Mouse (Mus musculus) left cerebral cortex, adult 6 months (tissue): ENCODE data around the gene Pdzk1. TPM values are rescaled to one million over a fixed set of nuclear protein-coding genes. Genes with fewer than 3 reads are reported as not detected.

Source experiments
- long read RNA-seq, 2 experiments: library from polyadenylated mRNA; unstranded; transcript quantifications; one replicate each; pipeline ENCODE4 v2.0.0; 2019 to 2020
- polyA plus RNA-seq: library from polyadenylated mRNA; unstranded; fragments of <200 nt; fragmentation: Nextera tagmentation; gene quantifications from 2 replicates; pipeline ENCODE4 v1.2.3, GENCODE M21; 2021

Pdzk1 gene
- polyA plus RNA-seq, result 0.16 TPM in 1 of 2 replicates, not detected in the other
- long read RNA-seq, experiment 1, result 0 reads
- long read RNA-seq, experiment 2, result 0 reads

GRCm38 (mm10) chr3:96828984-96829383 is at the start of gene Pdzk1, which contains the start of gene Cd160:
Gene Pdzk1, plus strand, starts transcription at chr3:96829284.
Gene Cd160, minus strand, starts transcription at chr3:96829351.

GRCm38 (mm10) chr3:96904393-96904792 is 75.3 kb downstream of the Pdzk1 start, which contains the start of gene Gja5:
Gene Gja5, plus strand, starts transcription at chr3:96904693.

DNA sequence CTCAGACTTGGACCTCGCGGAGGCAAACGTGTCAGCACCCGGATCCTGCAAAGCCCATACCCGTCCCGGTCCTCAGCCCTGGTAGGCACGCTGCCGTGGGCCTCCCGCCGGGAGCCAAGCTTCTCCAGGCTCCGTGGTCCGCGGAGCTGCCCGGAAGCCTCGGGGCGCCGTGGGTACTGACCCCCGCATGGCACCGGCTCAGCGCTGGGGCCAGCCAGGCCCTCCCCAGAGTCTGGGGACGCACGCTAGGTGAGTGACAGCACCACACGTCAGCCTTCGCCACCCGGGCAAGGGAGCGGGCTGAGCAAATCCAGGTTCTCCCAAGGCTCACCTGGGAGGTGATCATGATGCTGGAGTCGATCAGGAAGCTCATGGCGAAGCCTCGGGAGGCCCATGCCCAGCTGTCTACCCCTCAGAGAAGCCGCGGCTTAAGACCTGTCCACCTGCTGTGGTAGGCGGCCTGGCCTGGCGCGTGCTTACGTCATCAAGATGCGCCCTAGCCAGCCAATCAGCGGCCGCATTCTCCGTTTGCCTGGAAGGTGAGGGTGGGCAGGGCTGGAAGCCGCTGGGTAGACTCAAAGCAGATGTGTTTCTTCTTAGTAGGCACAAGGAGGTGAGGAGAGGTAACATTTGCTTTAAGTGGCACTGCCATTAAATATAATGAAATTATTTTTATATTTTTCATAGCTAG is 75.9 kb downstream of the Pdzk1 start, which contains the start of gene Gpr89:
Gpr89 (minus strand) TSS at position 496 of the 691 bp plus-strand sequence.

Other genes with a start within 250 kb of the Pdzk1 start
- gene Polr3gl, start 235.1 kb upstream of the Pdzk1 start, polyA plus RNA-seq, result 17.1 and 20.0 TPM in 2 replicates
- gene Ankrd34a, start 232.6 kb upstream of the Pdzk1 start, polyA plus RNA-seq, result 28.3 and 55.7 TPM in 2 replicates
- gene Lix1l, start 228.1 kb upstream of the Pdzk1 start, polyA plus RNA-seq, result 1.2 TPM in 2 replicates
- 21.6 and 35.1 TPM in 2 replicates for gene Rbm8a, start 199.4 kb upstream of the Pdzk1 start, polyA plus RNA-seq
- 86.5 and 102 TPM in 2 replicates for gene Pex11b, start 193.9 kb upstream of the Pdzk1 start, polyA plus RNA-seq
- not detected in 2 replicates for gene Gm42957, start 193.8 kb upstream of the Pdzk1 start, polyA plus RNA-seq
- 0.05 and 0.06 TPM in 2 replicates for gene Itga10, start 183.7 kb upstream of the Pdzk1 start, polyA plus RNA-seq
- 6.1 and 6.7 TPM in 2 replicates for gene Ankrd35, start 159.2 kb upstream of the Pdzk1 start, polyA plus RNA-seq
- 10.8 and 15.6 TPM in 2 replicates for gene Pias3, start 132.9 kb upstream of the Pdzk1 start, polyA plus RNA-seq
- 10.7 and 12.3 TPM in 2 replicates for gene Nudt17, start 120.7 kb upstream of the Pdzk1 start, polyA plus RNA-seq
- gene Polr3c, start 101.7 kb upstream of the Pdzk1 start, polyA plus RNA-seq, result 18.8 and 21.4 TPM in 2 replicates
- 31.0 and 64.8 TPM in 2 replicates for gene Rnf115, start 101.6 kb upstream of the Pdzk1 start, polyA plus RNA-seq
- 0.07 and 0.11 TPM in 2 replicates for gene Cd160, start 67 bp downstream of the Pdzk1 start, polyA plus RNA-seq
- gene Gja5, start 75.4 kb downstream of the Pdzk1 start, polyA plus RNA-seq, result 0.21 and 0.39 TPM in 2 replicates
- gene Gpr89, start 76.1 kb downstream of the Pdzk1 start, polyA plus RNA-seq, result 14.0 and 21.3 TPM in 2 replicates
- 0.01 TPM in 1 of 2 replicates, not detected in the other for gene Gja8, start 96.7 kb downstream of the Pdzk1 start, polyA plus RNA-seq